Mouse (Mus musculus): ENCODE measurements around the gene Fam117a. TPM values are rescaled to one million over a fixed set of nuclear protein-coding genes. Genes with fewer than 3 reads are reported as not detected.

Fam117a gene
- total and polyA plus RNA-seq, 3 experiments, result 30.9 to 159 (median 105) TPM

DNA sequence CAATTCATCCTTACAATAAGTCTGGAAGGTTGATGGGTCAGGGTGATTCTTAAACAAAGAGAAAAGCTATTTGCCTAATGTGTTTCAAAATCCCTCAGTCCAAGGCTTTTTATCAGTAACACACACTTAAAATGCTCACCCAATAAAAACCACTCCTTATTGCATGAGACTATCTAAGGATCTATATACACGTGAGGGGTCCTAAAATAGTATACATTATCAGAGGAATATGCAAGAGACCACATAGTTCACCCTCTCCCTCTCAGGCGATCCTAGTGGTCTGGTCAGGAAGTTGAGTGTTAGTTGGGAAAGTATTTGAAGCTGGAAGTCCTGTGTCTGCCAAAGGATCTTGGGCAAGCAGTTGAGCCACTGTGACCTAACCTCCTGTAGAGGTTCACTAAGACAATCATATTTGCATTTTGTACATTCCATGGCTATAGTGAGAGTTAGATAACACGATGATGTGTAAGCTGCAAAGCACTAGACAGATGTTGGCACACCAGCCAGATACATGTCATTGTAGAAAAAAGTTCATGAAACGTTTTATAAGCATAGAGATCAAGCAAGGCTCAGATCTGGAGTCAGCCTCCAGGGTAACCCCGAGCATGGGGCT is 2.3 kb upstream of the Fam117a start:
- no peak for ATAC-seq (ENCODE audit: extremely low read depth, insufficient number of reproducible peaks, low FRiP score, poor library complexity, severe bottlenecking)
- TF ChIP-seq GATA2 (IDR thresholded peaks at IDR 0.05; ENCODE audit: borderline replicate concordance, low read depth, low read length) (no peak), CTCF (IDR thresholded peaks at IDR 0.05; ENCODE audit: low read depth, low read length) (no peak), TAL1 (conservative IDR thresholded peaks at IDR 0.05; ENCODE audit: low read depth, low read length) (no peak), GATA1 (IDR thresholded peaks at IDR 0.05; ENCODE audit: borderline replicate concordance, low read length) (no peak)
- peaks cover 57% of the 10 kb centered on the region for H3K4me1 ChIP-seq (ENCODE audit: insufficient read depth, low read depth, low read length)
- H3K9me3 ChIP-seq (replicated peaks), result no peaks in the 10 kb centered on the region
- peaks cover 3% of the 10 kb centered on the region for H3K36me3 ChIP-seq (replicated peaks)
- no peak overlapping the region for H3K4me3 ChIP-seq (ENCODE audit: low read depth, low read length)
- no peaks in the 10 kb centered on the region for H3K27me3 ChIP-seq (ENCODE audit: insufficient read depth, low read length)
- DNase-seq (ENCODE audit: low spot score), result no peak

- TF ChIP-seq CTCF (IDR thresholded peaks at IDR 0.05; ENCODE audit: low read depth, low read length) (no peak), GATA2 (IDR thresholded peaks at IDR 0.05; ENCODE audit: borderline replicate concordance, low read depth, low read length) (no peak), GATA1 (IDR thresholded peaks at IDR 0.05; ENCODE audit: borderline replicate concordance, low read length) (no peak), POLR2AphosphoS5 (IDR thresholded peaks at IDR 0.05; ENCODE audit: insufficient replicate concordance, low read depth, low read length) (no peak), TAL1 (conservative IDR thresholded peaks at IDR 0.05; ENCODE audit: low read depth, low read length) (no peak)
Measured at GRCm38 (mm10) chr11:95337129-95337813, 453 bp downstream of the Fam117a start.

DNA sequence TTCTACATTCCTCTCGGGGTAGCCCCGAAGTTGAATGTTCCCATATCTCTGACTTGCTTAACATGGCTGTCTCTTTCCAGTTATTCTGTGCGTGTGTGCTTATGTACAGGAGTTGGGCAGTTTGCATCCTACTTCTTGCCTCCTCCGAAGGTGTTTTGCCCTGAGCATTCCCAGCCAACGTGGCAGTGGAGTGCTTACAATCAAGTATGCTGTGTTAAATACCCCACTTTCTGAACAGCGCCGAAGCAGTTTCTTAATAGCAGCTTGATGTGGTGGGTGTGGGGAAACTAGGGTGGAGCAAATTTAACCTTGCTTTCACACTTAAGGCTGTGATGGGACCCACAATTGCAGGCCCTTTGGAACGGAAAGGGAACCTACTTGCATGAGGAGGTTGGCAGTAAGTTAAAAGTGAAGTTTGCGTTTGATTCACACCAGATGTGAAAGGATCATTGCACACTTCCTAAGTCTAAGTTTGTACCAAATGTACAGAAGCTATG is 1.1 kb downstream of the Fam117a start:
- DNase-seq (ENCODE audit: low spot score) (no peak), ATAC-seq (ENCODE audit: extremely low read depth, insufficient number of reproducible peaks, low FRiP score, poor library complexity, severe bottlenecking) (no peak)
- H3K4me3 ChIP-seq (ENCODE audit: low read depth, low read length), result peak overlapping the region; percentile 90
- H3K9me3 ChIP-seq (replicated peaks), result no peaks in the 10 kb centered on the region
- H3K4me1 ChIP-seq (ENCODE audit: insufficient read depth, low read depth, low read length), result peaks cover 89% of the 10 kb centered on the region
- peaks cover 30% of the 10 kb centered on the region for H3K36me3 ChIP-seq (replicated peaks)
- no peak for TF ChIP-seq POLR2AphosphoS5 (IDR thresholded peaks at IDR 0.05; ENCODE audit: insufficient replicate concordance, low read depth, low read length)
- TF ChIP-seq GATA1 (IDR thresholded peaks at IDR 0.05; ENCODE audit: borderline replicate concordance, low read length), result no peak
- no peak for TF ChIP-seq TAL1 (conservative IDR thresholded peaks at IDR 0.05; ENCODE audit: low read depth, low read length)
- no peak for TF ChIP-seq CTCF (IDR thresholded peaks at IDR 0.05; ENCODE audit: low read depth, low read length)
- no peak for TF ChIP-seq GATA2 (IDR thresholded peaks at IDR 0.05; ENCODE audit: borderline replicate concordance, low read depth, low read length)
- no peaks in the 10 kb centered on the region for H3K27me3 ChIP-seq (ENCODE audit: insufficient read depth, low read length)

More at GRCm38 (mm10) chr11:95337129-95337813, 453 bp downstream of the Fam117a start:
- peak overlapping the region; percentile 90 for H3K4me3 ChIP-seq (ENCODE audit: low read depth, low read length)
- no peaks in the 10 kb centered on the region for H3K27me3 ChIP-seq (ENCODE audit: insufficient read depth, low read length)
- ATAC-seq (ENCODE audit: extremely low read depth, insufficient number of reproducible peaks, low FRiP score, poor library complexity, severe bottlenecking) (no peak), DNase-seq (ENCODE audit: low spot score) (peak; percentile 46)
- peaks cover 83% of the 10 kb centered on the region for H3K4me1 ChIP-seq (ENCODE audit: insufficient read depth, low read depth, low read length)
- no peaks in the 10 kb centered on the region for H3K9me3 ChIP-seq (replicated peaks)
- H3K36me3 ChIP-seq (replicated peaks), result peaks cover 24% of the 10 kb centered on the region

DNA sequence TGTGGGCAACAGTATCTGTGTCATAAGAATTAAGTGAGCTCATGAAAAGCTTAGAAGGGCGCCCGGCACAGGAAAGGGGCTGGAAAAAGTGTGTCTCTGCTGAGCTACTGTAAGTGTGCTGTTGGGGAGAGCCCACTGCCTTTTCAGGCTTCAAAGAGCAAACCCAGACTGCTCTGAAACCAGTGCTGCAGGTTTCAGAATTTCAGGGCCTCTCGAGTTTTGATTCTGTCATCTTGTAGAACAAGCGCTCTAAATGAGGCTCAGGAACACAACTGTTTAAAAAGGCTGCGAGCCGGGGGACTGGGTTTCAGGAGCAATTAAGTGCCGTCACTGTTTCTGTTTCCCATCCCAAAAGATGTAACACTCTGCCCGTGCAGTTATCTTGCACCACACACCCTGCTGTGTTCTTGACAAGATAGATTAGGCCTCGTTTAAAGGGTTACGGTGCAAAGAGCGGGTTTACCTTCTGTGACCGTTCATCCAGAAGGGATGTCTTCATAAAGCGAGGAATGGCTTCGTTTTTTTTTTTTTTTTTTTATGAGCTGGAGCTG is 2.7 kb downstream of the Fam117a start:
- DNase-seq (ENCODE audit: low spot score), result peak; percentile 50
- TF ChIP-seq GATA2 (IDR thresholded peaks at IDR 0.05; ENCODE audit: borderline replicate concordance, low read depth, low read length), result no peak
- peak; percentile 91 for TF ChIP-seq TAL1 (conservative IDR thresholded peaks at IDR 0.05; ENCODE audit: low read depth, low read length)
- no peak for TF ChIP-seq POLR2AphosphoS5 (IDR thresholded peaks at IDR 0.05; ENCODE audit: insufficient replicate concordance, low read depth, low read length)
- TF ChIP-seq GATA1 (IDR thresholded peaks at IDR 0.05; ENCODE audit: borderline replicate concordance, low read length), result no peak
- no peak for TF ChIP-seq CTCF (IDR thresholded peaks at IDR 0.05; ENCODE audit: low read depth, low read length)
- H3K9me3 ChIP-seq (replicated peaks), result no peaks in the 10 kb centered on the region
- no peaks in the 10 kb centered on the region for H3K27me3 ChIP-seq (ENCODE audit: insufficient read depth, low read length)
- H3K4me3 ChIP-seq (ENCODE audit: low read depth, low read length), result peak overlapping the region; percentile 90
- ATAC-seq (ENCODE audit: extremely low read depth, insufficient number of reproducible peaks, low FRiP score, poor library complexity, severe bottlenecking), result peak; percentile 64
- peaks cover 90% of the 10 kb centered on the region for H3K4me1 ChIP-seq (ENCODE audit: insufficient read depth, low read depth, low read length)
- H3K36me3 ChIP-seq (replicated peaks), result peaks cover 46% of the 10 kb centered on the region

GRCm38 (mm10) chr11:95340259-95340658 is 3.4 kb downstream of the Fam117a start:
- peaks cover 90% of the 10 kb centered on the region for H3K4me1 ChIP-seq (ENCODE audit: insufficient read depth, low read depth, low read length)
- H3K4me3 ChIP-seq (ENCODE audit: low read depth, low read length), result peak overlapping the region; percentile 90; the same call in 1 of the 2 replicates
- H3K9me3 ChIP-seq (replicated peaks), result no peaks in the 10 kb centered on the region
- H3K27me3 ChIP-seq (ENCODE audit: insufficient read depth, low read length), result no peaks in the 10 kb centered on the region
- ATAC-seq (ENCODE audit: extremely low read depth, insufficient number of reproducible peaks, low FRiP score, poor library complexity, severe bottlenecking), result no peak
- TF ChIP-seq TAL1 (conservative IDR thresholded peaks at IDR 0.05; ENCODE audit: low read depth, low read length) (no peak), GATA2 (IDR thresholded peaks at IDR 0.05; ENCODE audit: borderline replicate concordance, low read depth, low read length) (no peak), CTCF (IDR thresholded peaks at IDR 0.05; ENCODE audit: low read depth, low read length) (no peak), GATA1 (IDR thresholded peaks at IDR 0.05; ENCODE audit: borderline replicate concordance, low read length) (no peak), POLR2AphosphoS5 (IDR thresholded peaks at IDR 0.05; ENCODE audit: insufficient replicate concordance, low read depth, low read length) (no peak)
- peaks cover 53% of the 10 kb centered on the region for H3K36me3 ChIP-seq (replicated peaks)
- DNase-seq (ENCODE audit: low spot score), result no peak

- ATAC-seq (ENCODE audit: extremely low read depth, insufficient number of reproducible peaks, low FRiP score, poor library complexity, severe bottlenecking) (no peak), DNase-seq (ENCODE audit: low spot score) (no peak)
- TF ChIP-seq CTCF (IDR thresholded peaks at IDR 0.05; ENCODE audit: low read depth, low read length), result no peak
- TF ChIP-seq GATA2 (IDR thresholded peaks at IDR 0.05; ENCODE audit: borderline replicate concordance, low read depth, low read length), result no peak
- TF ChIP-seq POLR2AphosphoS5 (IDR thresholded peaks at IDR 0.05; ENCODE audit: insufficient replicate concordance, low read depth, low read length), result no peak
- TF ChIP-seq GATA1 (IDR thresholded peaks at IDR 0.05; ENCODE audit: borderline replicate concordance, low read length), result no peak
- no peak for TF ChIP-seq TAL1 (conservative IDR thresholded peaks at IDR 0.05; ENCODE audit: low read depth, low read length)
- Histone ChIP-seq H3K9me3 (replicated peaks) (no peaks in the 10 kb centered on the region), H3K4me3 (ENCODE audit: low read depth, low read length) (peak overlapping the region; percentile 90; the same call in 1 of the 2 replicates), H3K4me1 (ENCODE audit: insufficient read depth, low read depth, low read length) (peaks cover 91% of the 10 kb centered on the region), H3K36me3 (replicated peaks) (peaks cover 57% of the 10 kb centered on the region), H3K27me3 (ENCODE audit: insufficient read depth, low read length) (no peaks in the 10 kb centered on the region)
Measured at GRCm38 (mm10) chr11:95340664-95341063, 3.8 kb downstream of the Fam117a start.

Data from G1E (cell line).